Comparison of ENCODE assay signal across 8 mouse cellular contexts in genomic region chr2:170103852-170104251, GRCm38 (mm10). TPM values are rescaled to one million over a fixed set of nuclear protein-coding genes. Genes with fewer than 3 reads are reported as not detected.
DNase-seq lines count a peak whose midpoint lies in the region; ATAC-seq lines count a peak whose summit lies in the region.

No protein-coding gene starts in this region.

- no peak overlapping the region for H3K27ac ChIP-seq in intestine, embryonic 14.5 days (ENCODE audit: low read depth)
- no peak overlapping the region for H3K27ac ChIP-seq in intestine, embryonic 15.5 days
- no peak overlapping the region for H3K27ac ChIP-seq in forebrain, embryonic 14.5 days (ENCODE audit: low read depth, low read length)

- intact Hi-C loops in left cerebral cortex, postnatal 14 days (cut with DNase I) = loop anchor here (5.0 kb wide), 2 partner anchors 1042 to 1112 kb away; no protein-coding TSS in a partner anchor

- no peaks in the 10 kb centered on the region for H3K9me3 ChIP-seq in intestine, embryonic 14.5 days (ENCODE audit: control insufficient read depth, low read length)
- H3K9me3 ChIP-seq in intestine, embryonic 15.5 days = no peaks in the 10 kb centered on the region
- H3K9me3 ChIP-seq in forebrain, embryonic 14.5 days (replicated peaks; ENCODE audit: control insufficient read depth, low read length) = no peaks in the 10 kb centered on the region

- H3K9ac ChIP-seq in intestine, embryonic 14.5 days (ENCODE audit: low read length) = no peak overlapping the region
- no peak overlapping the region for H3K9ac ChIP-seq in intestine, embryonic 15.5 days
- no peak overlapping the region for H3K9ac ChIP-seq in forebrain, embryonic 14.5 days (ENCODE audit: low read length)

- 52% methylated on average over 9 of the region's 9 CpGs for WGBS in intestine, embryonic 14.5 days
- 53% methylated on average over 9 of the region's 9 CpGs for WGBS in intestine, embryonic 15.5 days
- 48% methylated on average over 9 of the region's 9 CpGs for WGBS in forebrain, embryonic 14.5 days

- H3K27me3 ChIP-seq in intestine, embryonic 14.5 days (replicated peaks; ENCODE audit: control insufficient read depth, insufficient read depth, low read length) = no peaks in the 10 kb centered on the region
- H3K27me3 ChIP-seq in intestine, embryonic 15.5 days (replicated peaks) = no peaks in the 10 kb centered on the region
- no peaks in the 10 kb centered on the region for H3K27me3 ChIP-seq in forebrain, embryonic 14.5 days (replicated peaks; ENCODE audit: control insufficient read depth, insufficient read depth, low read length)

- DNase-seq in intestine, embryonic 14.5 days (ENCODE audit: low spot score) = peak; percentile 72
- DNase-seq in CD8-positive naive resting alpha-beta T cell, adult 2 months (ENCODE audit: low read depth in 2 of 2, low spot score in 2 of 2) = peak; percentile 61 to 75
- DNase-seq in adrenal gland, adult 18-20 months (ENCODE audit: low spot score in 2 of 2) = peak; percentile 56 to 66
- DNase-seq in forebrain, embryonic 14.5 days (ENCODE audit: low spot score) = peak; percentile 68
- peak; percentile 66 to 68 for DNase-seq in left cerebral cortex, postnatal 14 days (ENCODE audit: low spot score in 2 of 2)
- peak; percentile 30 to 56 for DNase-seq in natural killer cell, adult 2 months (ENCODE audit: low spot score in 2 of 2)

- no peak overlapping the region for H3K4me3 ChIP-seq in intestine, embryonic 14.5 days (ENCODE audit: low read depth, low read length)
- no peak overlapping the region for H3K4me3 ChIP-seq in intestine, embryonic 15.5 days (replicated peaks)
- no peak overlapping the region for H3K4me3 ChIP-seq in forebrain, embryonic 14.5 days (ENCODE audit: low read depth, low read length)

- H3K4me2 ChIP-seq in intestine, embryonic 14.5 days (ENCODE audit: low read length) = no peak overlapping the region
- no peak overlapping the region for H3K4me2 ChIP-seq in intestine, embryonic 15.5 days (replicated peaks)
- H3K4me2 ChIP-seq in forebrain, embryonic 14.5 days (ENCODE audit: low read length) = no peak overlapping the region

- no peak for ATAC-seq in intestine, embryonic 14.5 days (replicated peaks; ENCODE audit: low FRiP score, low TSS enrichment, low read depth)
- ATAC-seq in intestine, embryonic 15.5 days = no peak
- ATAC-seq in forebrain, embryonic 14.5 days = no peak
- no peak for ATAC-seq in erythroid progenitor cell, adult 5-6 weeks (replicated peaks; ENCODE audit: low FRiP score, poor library complexity, severe bottlenecking)

- H3K4me1 ChIP-seq in intestine, embryonic 14.5 days (replicated peaks; ENCODE audit: control insufficient read depth, insufficient read depth, low read length) = no peaks in the 10 kb centered on the region
- H3K4me1 ChIP-seq in intestine, embryonic 15.5 days (replicated peaks) = no peaks in the 10 kb centered on the region
- no peaks in the 10 kb centered on the region for H3K4me1 ChIP-seq in forebrain, embryonic 14.5 days (ENCODE audit: control insufficient read depth, insufficient read depth, low read length)

- peaks cover 21% of the 10 kb centered on the region for H3K36me3 ChIP-seq in intestine, embryonic 14.5 days (ENCODE audit: control insufficient read depth, insufficient read depth, low read length)
- no peaks in the 10 kb centered on the region for H3K36me3 ChIP-seq in intestine, embryonic 15.5 days
- no peaks in the 10 kb centered on the region for H3K36me3 ChIP-seq in forebrain, embryonic 14.5 days (ENCODE audit: control insufficient read depth, insufficient read depth, low read length)

RNA-seq across cellular contexts. Expression of gene Zfp217, which starts 44.1 kb away (rescaled TPM):
- polyA plus RNA-seq in intestine, embryonic 14.5 days (2014; fragmentation: Nextera tagmentation; extraction: Ambion mirVana) = 3.8 and 4.3 TPM in 2 replicates
- 3.3 and 3.7 TPM in 2 replicates for polyA plus RNA-seq in intestine, embryonic 15.5 days (2015; fragmentation: Nextera tagmentation; extraction: Ambion mirVana)
- total RNA-seq in adrenal gland, adult 18-20 months (2021) = 10 to 100 TPM; 20.0 to 21.7 TPM
- 1.7 and 1.8 TPM in 2 replicates for polyA plus RNA-seq in forebrain, embryonic 14.5 days (2014; fragmentation: Nextera tagmentation; extraction: Ambion mirVana)
- total RNA-seq in left cerebral cortex, postnatal 14 days (2021) = 1 to 10 TPM; 3.3 to 3.7 TPM
- 19.7 and 20.9 TPM in 2 replicates for total RNA-seq in erythroid progenitor cell, adult 5-6 weeks (2015; ENCODE audit: low replicate concordance)
- 25.7 and 33.9 TPM in 2 replicates for total RNA-seq in erythroid progenitor cell, adult 5-6 weeks (2017; ENCODE audit: low replicate concordance)

Comparison
In these comparisons a context has a peak if more than half of its experiments do, and no peak if none do; other contexts are left out.
1. RNA of gene Zfp217, which starts 44.1 kb away (total RNA-seq): 19.7 to 33.9 TPM in erythroid progenitor cell, adult 5-6 weeks and 20.0 to 21.7 TPM in adrenal gland, adult 18-20 months; 3.3 to 3.7 TPM in left cerebral cortex, postnatal 14 days; every median in the first group is over 4 times any median in the second.
2. Peak in every context shown above with its lines, with median percentiles within 50 percentile points of each other: DNase-seq.